Mouse (Mus musculus): ENCODE results near the gene Stx2. TPM values are rescaled to one million over a fixed set of nuclear protein-coding genes. Genes with fewer than 3 reads are reported as not detected.

The Stx2 gene
- polyA plus RNA-seq, 1 experiment = 21.1 TPM

DNA sequence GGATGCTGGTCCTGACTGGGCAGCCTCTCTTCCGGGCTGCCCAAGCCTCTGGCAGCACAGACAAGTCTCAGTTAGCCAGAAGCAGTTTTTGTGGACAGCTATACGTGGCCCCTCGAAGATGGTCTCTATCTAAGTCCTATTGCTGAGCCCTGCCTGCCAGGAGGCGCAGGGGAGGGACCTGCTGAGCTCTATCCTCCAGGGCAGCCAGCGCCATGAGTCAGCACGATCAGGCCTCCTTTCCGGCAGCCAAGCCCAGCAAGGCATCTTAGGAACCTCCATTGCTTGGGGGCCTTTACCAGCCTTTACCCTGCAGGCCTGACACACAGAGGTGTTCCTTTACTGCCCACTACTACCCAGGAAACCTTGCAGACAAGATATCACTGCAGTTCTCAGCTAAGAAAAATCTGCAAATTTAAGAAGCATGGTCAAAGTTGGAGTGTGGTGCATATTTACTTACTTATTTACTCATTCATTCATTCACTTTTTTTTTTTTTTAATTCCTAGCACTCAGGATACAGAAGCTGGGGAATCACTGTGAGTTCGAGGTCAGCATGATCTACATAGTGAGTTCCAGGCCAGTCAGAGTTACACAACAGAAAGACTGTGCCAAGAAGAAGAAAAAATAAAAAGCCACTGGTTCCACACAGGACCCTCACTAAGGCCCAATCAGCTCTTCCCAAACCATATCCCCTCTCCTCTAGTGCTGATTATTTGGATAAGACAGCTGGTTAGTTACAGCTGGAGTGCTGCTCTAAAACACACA, 7.5 kb downstream of the Stx2 start:
- TF ChIP-seq CEBPB (IDR thresholded peaks at IDR 0.05; ENCODE audit: insufficient read depth, poor library complexity, severe bottlenecking) (no peak), TCF3 (IDR thresholded peaks at IDR 0.05; ENCODE audit: insufficient read length, low read depth) (no peak), SRF (IDR thresholded peaks at IDR 0.05; ENCODE audit: control insufficient read depth, insufficient read length, low read depth) (no peak), MYOD1 (IDR thresholded peaks at IDR 0.05; ENCODE audit: control insufficient read depth in 1 of 3, insufficient read length in 2 of 3, low read depth in 2 of 3) (no peak), REST (IDR thresholded peaks at IDR 0.05; ENCODE audit: insufficient read depth, insufficient read length) (no peak), POLR2AphosphoS2 (IDR thresholded peaks at IDR 0.05; ENCODE audit: insufficient read length, low read depth) (no peak), POLR2A (IDR thresholded peaks at IDR 0.05; ENCODE audit: insufficient read length, low read depth) (no peak), TCF12 (IDR thresholded peaks at IDR 0.05; ENCODE audit: insufficient read depth, poor library complexity, severe bottlenecking) (no peak), USF1 (IDR thresholded peaks at IDR 0.05; ENCODE audit: low read depth) (no peak), MYOG (IDR thresholded peaks at IDR 0.05; ENCODE audit: control insufficient read depth in 1 of 3, insufficient read depth in 1 of 3, insufficient read length in 2 of 3, low read depth in 2 of 3) (no peak), E2F4 (IDR thresholded peaks at IDR 0.05; ENCODE audit: insufficient read depth) (no peak), MAX (IDR thresholded peaks at IDR 0.05; ENCODE audit: low read depth) (no peak)
- no peak overlapping the region for H3K4me2 ChIP-seq (ENCODE audit: low read depth)
- H3K27me3 ChIP-seq (ENCODE audit: control insufficient read depth, insufficient read depth, insufficient read length) = no peaks in the 10 kb centered on the region
- no peak overlapping the region for H3K4me3 ChIP-seq
- peaks cover 2% of the 10 kb centered on the region for H3K79me2 ChIP-seq (ENCODE audit: control insufficient read depth, insufficient read depth)
- no peaks in the 10 kb centered on the region for H3K36me3 ChIP-seq (ENCODE audit: control insufficient read depth, insufficient read depth)
- no peak overlapping the region for H3ac ChIP-seq (ENCODE audit: control insufficient read depth, insufficient read length)

- Histone ChIP-seq H3K79me2 (ENCODE audit: control insufficient read depth, insufficient read depth) (no peaks in the 10 kb centered on the region), H3K4me3 (no peak overlapping the region), H3ac (ENCODE audit: control insufficient read depth, insufficient read length) (no peak overlapping the region), H3K27me3 (ENCODE audit: control insufficient read depth, insufficient read depth, insufficient read length) (no peaks in the 10 kb centered on the region), H3K36me3 (ENCODE audit: control insufficient read depth, insufficient read depth) (no peaks in the 10 kb centered on the region), H3K4me2 (ENCODE audit: low read depth) (no peak overlapping the region)
- no peak for TF ChIP-seq CEBPB (IDR thresholded peaks at IDR 0.05; ENCODE audit: insufficient read depth, poor library complexity, severe bottlenecking)
- TF ChIP-seq REST (IDR thresholded peaks at IDR 0.05; ENCODE audit: insufficient read depth, insufficient read length) = no peak
- TF ChIP-seq MYOG (IDR thresholded peaks at IDR 0.05; ENCODE audit: control insufficient read depth in 1 of 3, insufficient read depth in 1 of 3, insufficient read length in 2 of 3, low read depth in 2 of 3) = no peak
- TF ChIP-seq MYOD1 (IDR thresholded peaks at IDR 0.05; ENCODE audit: control insufficient read depth in 1 of 3, insufficient read length in 2 of 3, low read depth in 2 of 3) = no peak
- no peak for TF ChIP-seq USF1 (IDR thresholded peaks at IDR 0.05; ENCODE audit: low read depth)
- no peak for TF ChIP-seq POLR2A (IDR thresholded peaks at IDR 0.05; ENCODE audit: insufficient read length, low read depth)
- no peak for TF ChIP-seq TCF3 (IDR thresholded peaks at IDR 0.05; ENCODE audit: insufficient read length, low read depth)
- no peak for TF ChIP-seq SRF (IDR thresholded peaks at IDR 0.05; ENCODE audit: control insufficient read depth, insufficient read length, low read depth)
- TF ChIP-seq POLR2AphosphoS2 (IDR thresholded peaks at IDR 0.05; ENCODE audit: insufficient read length, low read depth) = no peak
- TF ChIP-seq MAX (IDR thresholded peaks at IDR 0.05; ENCODE audit: low read depth) = no peak
- no peak for TF ChIP-seq TCF12 (IDR thresholded peaks at IDR 0.05; ENCODE audit: insufficient read depth, poor library complexity, severe bottlenecking)
- no peak for TF ChIP-seq E2F4 (IDR thresholded peaks at IDR 0.05; ENCODE audit: insufficient read depth)
Measured at GRCm38 (mm10) chr5:128987141-128987954, 21.0 kb downstream of the Stx2 start.

GRCm38 (mm10) chr5:128985946-128986345, 22.4 kb downstream of the Stx2 start:
- Histone ChIP-seq H3K79me2 (ENCODE audit: control insufficient read depth, insufficient read depth) (no peaks in the 10 kb centered on the region), H3K4me3 (no peak overlapping the region), H3K27me3 (ENCODE audit: control insufficient read depth, insufficient read depth, insufficient read length) (no peaks in the 10 kb centered on the region), H3K36me3 (ENCODE audit: control insufficient read depth, insufficient read depth) (no peaks in the 10 kb centered on the region), H3ac (ENCODE audit: control insufficient read depth, insufficient read length) (no peak overlapping the region), H3K4me2 (ENCODE audit: low read depth) (no peak overlapping the region)
- no peak for TF ChIP-seq E2F4 (IDR thresholded peaks at IDR 0.05; ENCODE audit: insufficient read depth)
- no peak for TF ChIP-seq POLR2A (IDR thresholded peaks at IDR 0.05; ENCODE audit: insufficient read length, low read depth)
- TF ChIP-seq MAX (IDR thresholded peaks at IDR 0.05; ENCODE audit: low read depth) = no peak
- no peak for TF ChIP-seq TCF3 (IDR thresholded peaks at IDR 0.05; ENCODE audit: insufficient read length, low read depth)

DNA sequence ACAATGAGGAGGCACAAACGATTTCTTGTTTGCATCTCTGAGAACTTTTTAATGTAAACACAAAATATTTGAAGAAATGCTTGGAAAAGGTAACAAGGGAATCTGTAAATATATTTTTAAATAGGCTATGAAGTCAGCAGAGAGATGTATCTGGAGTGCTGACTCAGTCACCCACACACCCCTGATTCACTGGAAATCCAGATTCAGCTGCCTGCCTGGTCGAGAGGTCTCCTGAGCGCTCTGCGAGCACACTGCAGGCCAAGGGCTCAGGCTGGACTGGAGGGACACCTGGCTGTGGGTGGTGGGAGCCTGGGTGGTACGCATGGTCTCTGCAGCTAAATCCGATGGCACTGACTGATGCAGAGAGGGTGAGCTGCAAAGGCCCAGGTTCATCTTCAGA, 23.8 kb downstream of the Stx2 start:
- Histone ChIP-seq H3K36me3 (ENCODE audit: control insufficient read depth, insufficient read depth) (no peaks in the 10 kb centered on the region), H3K4me2 (ENCODE audit: low read depth) (no peak overlapping the region), H3K79me2 (ENCODE audit: control insufficient read depth, insufficient read depth) (no peaks in the 10 kb centered on the region), H3K27me3 (ENCODE audit: control insufficient read depth, insufficient read depth, insufficient read length) (no peaks in the 10 kb centered on the region), H3ac (ENCODE audit: control insufficient read depth, insufficient read length) (no peak overlapping the region), H3K4me3 (no peak overlapping the region)
- TF ChIP-seq MYOD1 (IDR thresholded peaks at IDR 0.05; ENCODE audit: control insufficient read depth in 1 of 3, insufficient read length in 2 of 3, low read depth in 2 of 3) = no peak
- TF ChIP-seq POLR2AphosphoS2 (IDR thresholded peaks at IDR 0.05; ENCODE audit: insufficient read length, low read depth) = no peak
- TF ChIP-seq TCF3 (IDR thresholded peaks at IDR 0.05; ENCODE audit: insufficient read length, low read depth) = no peak
- no peak for TF ChIP-seq MAX (IDR thresholded peaks at IDR 0.05; ENCODE audit: low read depth)
- TF ChIP-seq E2F4 (IDR thresholded peaks at IDR 0.05; ENCODE audit: insufficient read depth) = no peak
- no peak for TF ChIP-seq SRF (IDR thresholded peaks at IDR 0.05; ENCODE audit: control insufficient read depth, insufficient read length, low read depth)

All from myocyte (in vitro differentiated cells).